Mouse (Mus musculus) neural tube, embryonic 13.5 days (tissue): Measurements from ENCODE around the gene Col1a2. TPM values are rescaled to one million over a fixed set of nuclear protein-coding genes. Genes with fewer than 3 reads are reported as not detected.

Experiments used
- ATAC-seq: fragments of 200-750 bp; cut with Nextera tagmentation; 2 replicates; pipeline ENCODE4 v1.8.0; 2017; ENCODE audit warnings: low read depth, mild to moderate bottlenecking, moderate TSS enrichment, moderate library complexity
- H3K27ac ChIP-seq: fragments of 300-500 bp; sonication (generic); replicated peaks from 2 replicates; pipeline ENCODE4 v1.5.1; 2015; ENCODE audit warnings: moderate library complexity, mild to moderate bottlenecking, inconsistent platforms
- H3K27me3 ChIP-seq: fragments of 300-500 bp; sonication (generic); 2 replicates; pipeline ENCODE4 v1.6.1; 2015; ENCODE audit warnings: mild to moderate bottlenecking, inconsistent platforms
- H3K36me3 ChIP-seq: fragments of 300-500 bp; sonication (generic); 2 replicates; pipeline ENCODE4 v1.6.1; 2015; ENCODE audit warnings: mild to moderate bottlenecking, inconsistent platforms
- H3K4me1 ChIP-seq: fragments of 300-500 bp; sonication (generic); replicated peaks from 2 replicates; pipeline ENCODE4 v1.6.1; 2015; ENCODE audit warnings: inconsistent platforms
- H3K4me2 ChIP-seq: fragments of 300-500 bp; sonication (generic); 2 replicates; pipeline ENCODE4 v1.6.1; 2015; ENCODE audit warnings: inconsistent platforms, mild to moderate bottlenecking, moderate library complexity
- H3K4me3 ChIP-seq: fragments of 300-500 bp; sonication (generic); 2 replicates; pipeline ENCODE4 v1.5.1; 2015; ENCODE audit warnings: mild to moderate bottlenecking, inconsistent platforms
- H3K9ac ChIP-seq: fragments of 300-500 bp; sonication (generic); 2 replicates; pipeline ENCODE4 v1.6.1; 2015; ENCODE audit warnings: moderate library complexity, mild to moderate bottlenecking, inconsistent platforms
- H3K9me3 ChIP-seq: fragments of 300-500 bp; sonication (generic); 2 replicates; pipeline ENCODE4 v1.6.1; 2016; ENCODE audit warnings: inconsistent platforms
- WGBS: fragments of 180-500 bp; shearing (Covaris S2); methylation state at CpG from one replicate; pipeline ENCODE4 v1.1.7; 2015; 5-methylcytosine and 5-hydroxymethylcytosine counted together
- polyA plus RNA-seq: library from polyadenylated mRNA; unstranded; fragments of >200 nt; fragmentation: Nextera tagmentation; extraction: Ambion mirVana; gene quantifications from 2 replicates; pipeline ENCODE4 v1.2.1, GENCODE M21; 2015

Gene Col1a2
- polyA plus RNA-seq = 178 and 187 TPM in 2 replicates

GRCm38 (mm10) chr6:4504603-4505131 lies at the start of gene Col1a2:
TSS of gene Col1a2 (plus strand) at chr6:4504814.
- Histone ChIP-seq H3K9ac (peak within 1 kb of the TSS; percentile 54), H3K9me3 (no peaks in the 10 kb centered on the region), H3K4me1 (peaks cover 11% of the 10 kb centered on the region), H3K4me2 (peak within 1 kb of the TSS; percentile 63), H3K36me3 (no peaks in the 10 kb centered on the region), H3K4me3 (peak within 1 kb of the TSS; percentile 38), H3K27ac (peak within 1 kb of the TSS; percentile 38; the same call in 1 of the 2 replicates), H3K27me3 (peaks cover 31% of the 10 kb centered on the region)
- ATAC-seq = peak; percentile 59; the same call in 1 of the 2 replicates
- WGBS = 7% methylated on average over 3 of the region's 3 CpGs

- Histone ChIP-seq H3K36me3 (no peaks in the 10 kb centered on the region), H3K9ac (no peak overlapping the region), H3K27me3 (no peaks in the 10 kb centered on the region), H3K4me1 (peaks cover 16% of the 10 kb centered on the region), H3K9me3 (no peaks in the 10 kb centered on the region), H3K27ac (no peak overlapping the region), H3K4me2 (no peak overlapping the region), H3K4me3 (no peak overlapping the region)
- WGBS = 54% methylated on average over 5 of the region's 5 CpGs
- ATAC-seq = no peak
Observed at GRCm38 (mm10) chr6:4455518-4455917, 49.1 kb upstream of the Col1a2 start.

GRCm38 (mm10) chr6:4455961-4456617 lies 48.5 kb upstream of the Col1a2 start:
- Histone ChIP-seq H3K4me3 (no peak overlapping the region), H3K4me1 (peaks cover 16% of the 10 kb centered on the region), H3K9ac (no peak overlapping the region), H3K4me2 (no peak overlapping the region), H3K36me3 (no peaks in the 10 kb centered on the region), H3K9me3 (no peaks in the 10 kb centered on the region), H3K27ac (0 out of 2 replicates have a peak overlapping the region, but pooled peaks have one; percentile 35), H3K27me3 (no peaks in the 10 kb centered on the region)
- 16% methylated on average over 5 of the region's 5 CpGs for WGBS
- ATAC-seq = no peak

DNA sequence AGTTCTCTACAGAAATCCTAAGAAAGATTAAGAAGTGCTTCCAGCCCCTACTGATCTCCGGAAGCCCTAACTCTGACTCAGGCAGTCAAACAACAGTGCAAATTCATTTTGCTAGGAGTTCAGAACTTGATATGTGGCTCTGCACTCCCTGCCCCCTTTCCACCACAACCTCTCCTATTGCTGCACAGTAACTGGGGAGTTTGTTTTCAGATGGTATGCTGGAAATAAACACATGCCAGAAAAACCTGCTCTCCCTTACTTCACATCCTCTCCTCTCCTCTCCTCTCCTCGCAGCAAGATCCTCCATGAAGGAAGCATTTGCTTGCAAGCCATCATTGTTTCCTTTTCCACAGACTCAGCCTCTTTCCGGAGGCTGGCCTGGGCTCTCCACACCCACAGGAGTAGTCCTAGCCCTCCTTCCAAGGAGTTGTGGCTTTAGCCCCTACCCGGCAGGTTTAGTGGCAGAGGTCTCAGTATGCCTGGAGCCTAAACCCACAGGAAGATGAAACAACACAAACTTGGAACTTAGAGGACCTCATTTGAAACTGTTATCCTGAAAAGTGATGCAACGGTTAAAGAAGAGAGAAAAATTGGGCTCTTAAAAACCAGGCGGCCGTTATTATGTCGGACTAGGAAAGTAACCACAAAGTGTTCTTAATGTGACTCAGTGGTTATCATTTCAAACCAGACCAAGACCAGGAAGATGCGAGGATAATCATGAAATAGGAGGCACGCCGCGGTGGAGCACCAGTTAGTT lies 47.7 kb upstream of the Col1a2 start:
- WGBS = 62% methylated on average over 12 of the region's 12 CpGs
- ATAC-seq = no peak
- no peaks in the 10 kb centered on the region for H3K36me3 ChIP-seq
- peak overlapping the region; percentile 35; the same call in 1 of the 2 replicates for H3K27ac ChIP-seq
- H3K4me1 ChIP-seq = peaks cover 16% of the 10 kb centered on the region
- H3K27me3 ChIP-seq = no peaks in the 10 kb centered on the region
- H3K4me3 ChIP-seq = no peak overlapping the region
- no peaks in the 10 kb centered on the region for H3K9me3 ChIP-seq
- H3K4me2 ChIP-seq = no peak overlapping the region
- no peak overlapping the region for H3K9ac ChIP-seq

GRCm38 (mm10) chr6:4457555-4457996 lies 47.0 kb upstream of the Col1a2 start:
- ATAC-seq = no peak
- Histone ChIP-seq H3K4me2 (no peak overlapping the region), H3K27me3 (no peaks in the 10 kb centered on the region), H3K36me3 (no peaks in the 10 kb centered on the region), H3K9me3 (no peaks in the 10 kb centered on the region), H3K4me3 (no peak overlapping the region), H3K27ac (no peak overlapping the region; the same call in 1 of the 2 replicates), H3K9ac (no peak overlapping the region), H3K4me1 (peaks cover 16% of the 10 kb centered on the region)
- 20% methylated on average over 6 of the region's 6 CpGs for WGBS

DNA sequence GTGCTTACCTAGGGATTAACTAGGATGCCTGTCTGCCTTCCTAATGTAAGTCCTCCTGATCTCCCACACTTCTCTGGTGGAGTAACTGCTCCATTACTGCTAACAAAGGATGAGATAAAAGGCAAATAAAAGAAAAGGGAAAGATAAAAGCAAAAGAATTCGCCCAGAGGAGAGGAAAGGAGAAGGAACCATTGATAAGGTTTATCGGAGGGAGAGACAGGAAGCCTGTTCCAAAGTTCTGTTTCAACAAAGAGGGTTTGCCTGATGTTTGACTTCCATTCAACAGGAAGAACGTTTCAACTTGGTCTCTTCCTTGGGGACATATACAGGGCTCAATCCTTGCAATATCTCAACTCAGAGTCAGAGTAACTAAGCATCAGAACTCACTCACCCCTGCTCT lies 39.3 kb upstream of the Col1a2 start:
- Histone ChIP-seq H3K4me3 (no peak overlapping the region), H3K9ac (no peak overlapping the region), H3K27me3 (no peaks in the 10 kb centered on the region), H3K4me1 (no peaks in the 10 kb centered on the region), H3K4me2 (no peak overlapping the region), H3K27ac (no peak overlapping the region), H3K36me3 (no peaks in the 10 kb centered on the region), H3K9me3 (0 out of 2 replicates have a peak, but pooled peaks cover 7% of the 10 kb centered on the region)
- no peak for ATAC-seq
- 40% methylated on average over 3 of the region's 3 CpGs for WGBS

DNA sequence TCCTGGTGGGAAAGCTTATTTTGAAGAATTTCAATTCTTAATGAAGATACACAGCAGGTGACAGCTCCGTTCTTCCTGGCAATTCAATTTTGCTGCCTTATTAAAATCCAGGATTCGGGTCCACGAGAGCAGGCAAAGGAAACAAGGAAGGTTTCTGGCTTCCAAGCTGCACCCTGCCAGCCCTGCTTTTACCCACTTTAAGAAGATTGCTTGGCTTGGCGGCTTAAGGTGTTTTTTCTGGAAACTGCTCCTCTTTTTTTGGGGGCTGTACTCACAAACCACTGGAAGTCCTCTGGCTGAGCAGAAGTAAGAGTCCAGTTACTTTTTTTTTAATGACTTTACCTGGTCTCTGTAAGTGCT lies 21.1 kb upstream of the Col1a2 start:
- Histone ChIP-seq H3K27ac (no peak overlapping the region), H3K9me3 (no peaks in the 10 kb centered on the region), H3K36me3 (no peaks in the 10 kb centered on the region), H3K4me1 (peaks cover 6% of the 10 kb centered on the region; the same call in 1 of the 2 replicates), H3K9ac (no peak overlapping the region), H3K27me3 (no peaks in the 10 kb centered on the region), H3K4me2 (no peak overlapping the region), H3K4me3 (no peak overlapping the region)
- WGBS = 64% methylated on average over 4 of the region's 4 CpGs
- no peak for ATAC-seq

DNA sequence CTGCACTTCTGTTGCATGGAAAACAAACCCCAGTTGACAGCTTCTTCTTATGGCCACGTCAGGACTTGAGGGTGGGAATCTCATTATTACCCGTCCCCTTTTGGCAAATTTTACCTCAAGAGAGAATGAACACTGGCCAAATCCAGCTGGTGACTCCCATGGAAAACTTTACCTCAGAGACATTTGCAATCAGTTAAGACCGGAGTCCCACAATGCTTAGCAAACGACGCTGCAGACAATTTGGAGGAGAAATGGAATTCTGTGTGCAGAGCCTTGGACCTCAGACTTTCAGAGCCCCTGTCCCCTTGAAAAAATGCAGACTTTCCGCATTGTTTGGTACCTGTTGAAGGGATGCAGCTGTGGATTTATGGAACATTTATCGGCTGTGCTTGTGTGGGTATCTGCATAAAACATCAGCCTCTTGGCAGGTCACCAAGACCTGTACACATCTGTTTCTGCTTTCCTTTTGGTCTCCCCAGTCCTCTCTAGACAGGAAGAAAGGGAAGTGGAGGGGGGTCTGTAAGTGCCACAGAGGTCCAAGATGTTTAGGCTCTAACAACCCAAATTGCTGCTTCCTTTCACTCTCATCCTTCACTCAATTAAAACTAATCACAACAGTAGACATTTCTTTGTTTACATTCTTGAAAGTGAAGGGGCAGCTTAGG lies 20.5 kb upstream of the Col1a2 start:
- H3K27me3 ChIP-seq = no peaks in the 10 kb centered on the region
- H3K36me3 ChIP-seq = no peaks in the 10 kb centered on the region
- no peak for ATAC-seq
- H3K4me1 ChIP-seq = peaks cover 10% of the 10 kb centered on the region; the same call in 1 of the 2 replicates
- no peak overlapping the region for H3K4me2 ChIP-seq
- 69% methylated on average over 7 of the region's 7 CpGs for WGBS
- no peaks in the 10 kb centered on the region for H3K9me3 ChIP-seq
- no peak overlapping the region for H3K9ac ChIP-seq
- no peak overlapping the region for H3K4me3 ChIP-seq
- H3K27ac ChIP-seq = no peak overlapping the region

DNA sequence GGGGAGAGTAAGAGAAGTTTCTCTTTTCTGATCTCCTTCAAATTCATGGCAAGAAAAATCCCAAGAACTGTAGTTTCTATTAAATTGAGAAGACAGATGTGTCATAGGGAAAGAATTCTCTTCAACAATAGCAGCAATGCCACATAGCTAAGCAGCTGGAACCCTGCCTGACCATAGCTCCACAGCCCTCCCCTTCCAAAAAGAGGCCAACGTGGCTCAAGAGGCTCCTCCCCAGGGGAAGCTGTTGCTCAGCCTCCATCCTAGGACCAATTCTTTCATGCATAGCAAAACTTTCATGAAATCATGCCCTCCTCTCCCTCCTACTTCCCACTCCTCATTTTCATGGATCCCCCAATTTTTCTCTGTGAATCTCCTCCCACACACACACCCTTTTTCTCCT lies 16.3 kb upstream of the Col1a2 start:
- 22% methylated on average over 1 of the region's 1 CpGs for WGBS
- H3K4me3 ChIP-seq = no peak overlapping the region
- no peak overlapping the region for H3K9ac ChIP-seq
- no peaks in the 10 kb centered on the region for H3K27me3 ChIP-seq
- peaks cover 16% of the 10 kb centered on the region; the same call in 1 of the 2 replicates for H3K4me1 ChIP-seq
- H3K4me2 ChIP-seq = no peak overlapping the region
- ATAC-seq = no peak
- H3K9me3 ChIP-seq = no peaks in the 10 kb centered on the region
- no peaks in the 10 kb centered on the region for H3K36me3 ChIP-seq
- peak overlapping the region; percentile 49; the same call in 1 of the 2 replicates for H3K27ac ChIP-seq

DNA sequence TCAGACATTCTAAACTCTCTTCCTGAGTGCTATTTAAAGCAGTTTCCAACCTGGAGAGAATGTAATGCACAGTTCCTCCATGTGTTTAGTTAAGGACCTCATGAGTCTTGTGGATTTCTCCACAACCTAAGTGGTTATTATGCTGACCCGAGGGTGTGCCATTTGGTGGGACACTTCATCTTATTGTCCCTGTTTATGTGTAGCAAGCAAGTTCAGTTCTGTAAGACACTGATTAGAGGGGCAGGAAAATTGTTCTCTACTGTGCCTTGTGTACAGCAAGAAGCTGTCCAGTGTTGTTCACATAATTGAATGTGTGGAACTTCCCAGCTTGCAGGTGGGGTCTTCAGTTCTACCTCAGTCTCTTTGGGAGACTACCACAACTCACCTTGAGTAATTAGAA lies 15.6 kb upstream of the Col1a2 start:
- no peak overlapping the region for H3K4me2 ChIP-seq
- ATAC-seq = no peak
- no peaks in the 10 kb centered on the region for H3K27me3 ChIP-seq
- no peak overlapping the region for H3K4me3 ChIP-seq
- H3K4me1 ChIP-seq = peaks cover 16% of the 10 kb centered on the region; the same call in 1 of the 2 replicates
- H3K9ac ChIP-seq = no peak overlapping the region
- WGBS = 48% methylated on average over 1 of the region's 1 CpGs
- H3K36me3 ChIP-seq = no peaks in the 10 kb centered on the region
- H3K27ac ChIP-seq = peak overlapping the region; percentile 49
- H3K9me3 ChIP-seq = no peaks in the 10 kb centered on the region

DNA sequence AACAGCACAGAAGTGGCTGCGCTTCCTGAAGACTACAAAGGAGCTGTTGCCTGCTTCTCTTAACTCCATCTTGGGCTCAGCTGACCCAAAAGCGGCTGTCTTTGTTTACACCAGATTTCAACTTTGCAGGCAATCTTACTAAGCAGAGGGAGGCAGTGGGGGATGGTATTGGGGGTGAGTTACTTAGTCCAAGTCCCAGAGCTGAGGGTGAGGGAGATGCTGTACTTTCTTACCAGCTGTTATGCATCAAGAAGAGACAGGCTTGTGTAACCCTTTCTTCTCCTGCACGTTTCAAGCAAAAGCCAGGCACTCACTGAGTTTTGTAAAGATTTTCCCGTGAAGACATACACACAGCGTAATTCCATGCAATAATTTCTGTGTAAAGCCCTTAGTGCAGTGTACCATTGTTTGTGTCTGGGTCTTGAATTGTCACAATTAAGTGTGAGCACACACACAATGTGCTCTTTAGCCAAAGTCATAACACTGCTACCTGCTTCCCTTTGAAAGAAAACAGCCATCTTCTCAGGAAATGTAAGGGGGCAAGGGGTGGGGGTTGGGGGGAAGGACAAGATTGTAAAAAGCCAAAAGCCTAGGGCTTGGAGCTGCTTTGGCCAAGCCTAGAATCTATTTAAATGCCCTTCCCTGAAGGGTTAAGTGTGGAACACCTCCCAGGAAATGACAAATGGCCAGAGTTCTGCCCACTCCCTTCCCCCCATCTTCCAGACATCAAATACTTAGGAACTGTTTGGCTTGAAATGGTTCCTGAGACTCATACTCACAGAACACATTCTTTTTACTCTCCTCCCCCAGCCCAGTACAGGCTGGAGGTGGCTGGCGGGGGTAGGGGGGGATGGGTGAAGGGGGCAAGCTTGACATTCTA lies 15.0 kb upstream of the Col1a2 start:
- Histone ChIP-seq H3K4me3 (no peak overlapping the region), H3K9ac (no peak overlapping the region), H3K36me3 (no peaks in the 10 kb centered on the region), H3K4me2 (no peak overlapping the region), H3K27ac (peak overlapping the region; percentile 49), H3K4me1 (0 out of 2 replicates have a peak, but pooled peaks cover 10% of the 10 kb centered on the region), H3K9me3 (no peaks in the 10 kb centered on the region), H3K27me3 (no peaks in the 10 kb centered on the region)
- 47% methylated on average over 6 of the region's 6 CpGs for whole genome bisulfite sequencing
- no peak; the same call in 1 of the 2 replicates for ATAC-seq
